Mouse (Mus musculus) fat pad, adult 2 months (tissue): ENCODE measurements around the gene Snd1.
"Not testable (repeated sequence)": the region's sequence is repeated elsewhere in the genome, so short reads cannot be mapped to it uniquely, and the experiment has no call there.

Experiments
- DNase-seq: peaks from one replicate; pipeline ENCODE4 v3.0.0-alpha.2; 2011; ENCODE audit warnings: low read depth, low spot score; ENCODE audit errors: extremely low read depth

Snd1 gene

GRCm38 (mm10) chr6:28890426-28890825, 415.5 kb downstream of the Snd1 start:
- DNase-seq: no peak

- no peak for DNase-seq
Observed at GRCm38 (mm10) chr6:28891480-28891879, 416.5 kb downstream of the Snd1 start.

GRCm38 (mm10) chr6:28895004-28895515, 420.1 kb downstream of the Snd1 start:
- no peak for DNase-seq

- no peak for DNase-seq
Observed at GRCm38 (mm10) chr6:28895726-28896125, 420.8 kb downstream of the Snd1 start.

- no peak for DNase-seq
Observed at GRCm38 (mm10) chr6:28896762-28897320, 421.9 kb downstream of the Snd1 start.

- DNase-seq: no peak
Observed at GRCm38 (mm10) chr6:28897326-28898085, 422.6 kb downstream of the Snd1 start.

- no peak for DNase-seq
Observed at GRCm38 (mm10) chr6:28898836-28899235, 423.9 kb downstream of the Snd1 start.

GRCm38 (mm10) chr6:28902573-28902972, 427.6 kb downstream of the Snd1 start:
- no peak for DNase-seq

GRCm38 (mm10) chr6:28904417-28904816, 429.5 kb downstream of the Snd1 start:
- DNase-seq: no peak

GRCm38 (mm10) chr6:28905301-28905700, 430.4 kb downstream of the Snd1 start:
- DNase-seq: no peak

GRCm38 (mm10) chr6:28909866-28910265, 434.9 kb downstream of the Snd1 start:
- DNase-seq: no peak

- no peak for DNase-seq
Observed at GRCm38 (mm10) chr6:28914981-28915380, 440.0 kb downstream of the Snd1 start.

- peak; percentile 16 for DNase-seq
Observed at GRCm38 (mm10) chr6:28916630-28917029, 441.7 kb downstream of the Snd1 start.

- no peak for DNase-seq
Observed at GRCm38 (mm10) chr6:28919346-28919745, 444.4 kb downstream of the Snd1 start.

- DNase-seq: no peak
Observed at GRCm38 (mm10) chr6:28922371-28922770, 447.4 kb downstream of the Snd1 start.

- DNase-seq: no peak
Observed at GRCm38 (mm10) chr6:28923091-28923824, 448.3 kb downstream of the Snd1 start.

- DNase-seq: no peak
Observed at GRCm38 (mm10) chr6:28923837-28924236, 448.9 kb downstream of the Snd1 start.

GRCm38 (mm10) chr6:28927987-28928386, 453.0 kb downstream of the Snd1 start:
- DNase-seq: not testable (repeated sequence)

GRCm38 (mm10) chr6:28929169-28929803, 454.3 kb downstream of the Snd1 start:
- not testable (repeated sequence) for DNase-seq

GRCm38 (mm10) chr6:28931234-28931633, 456.3 kb downstream of the Snd1 start:
- DNase-seq: no peak

GRCm38 (mm10) chr6:28931636-28932327, 456.8 kb downstream of the Snd1 start:
- no peak for DNase-seq
